Mouse (Mus musculus) kidney, adult 2 months (tissue): ENCODE data around the gene Cx3cr1. TPM values are rescaled to one million over a fixed set of nuclear protein-coding genes. Genes with fewer than 3 reads are reported as not detected.
A peak's percentile ranks its signal among the peaks of the same experiment; 100 is the strongest.

Experiments
- DNase-seq: peaks from one replicate; pipeline ENCODE4 v3.0.0; 2021
- H3K27ac ChIP-seq: fragments of 200-500 bp; 2 replicates; pipeline ENCODE4 v1.5.1; 2012; ENCODE audit warnings: low read depth, low read length, control low read depth, inconsistent platforms; ENCODE audit not compliant: insufficient read depth
- H3K27me3 ChIP-seq: fragments of 200-500 bp; replicated peaks from 2 replicates; pipeline ENCODE4 v1.6.1; 2012; ENCODE audit warnings: mild to moderate bottlenecking, moderate library complexity, low read length, inconsistent platforms; ENCODE audit not compliant: control insufficient read depth, insufficient read depth
- H3K36me3 ChIP-seq: fragments of 200-500 bp; 2 replicates; pipeline ENCODE4 v1.6.1; 2012; ENCODE audit warnings: mild to moderate bottlenecking, moderate library complexity, low read length, inconsistent platforms; ENCODE audit not compliant: control insufficient read depth, insufficient read depth
- H3K4me1 ChIP-seq: fragments of 200-500 bp; 2 replicates; pipeline ENCODE4 v1.6.1; 2011; ENCODE audit warnings: low read length; ENCODE audit not compliant: control insufficient read depth, insufficient read depth
- H3K4me3 ChIP-seq: fragments of 200-500 bp; 2 replicates; pipeline ENCODE4 v1.5.1; 2011; ENCODE audit warnings: mild to moderate bottlenecking, low read depth, low read length, control low read depth; ENCODE audit not compliant: insufficient read depth
- CTCF ChIP-seq: fragments of 200-500 bp; conservative IDR thresholded peaks from 2 replicates; pipeline ENCODE4 v1.5.1; 2011; ENCODE audit warnings: low read depth, mild to moderate bottlenecking, control low read depth, low read length, moderate library complexity, mixed read lengths; ENCODE audit not compliant: insufficient read depth, insufficient read length
- POLR2A ChIP-seq: fragments of 200-500 bp; IDR thresholded peaks from one replicate; pipeline ENCODE4 v1.6.1; 2011; ENCODE audit warnings: low read depth, low read length, control low read depth
- WGBS: fragments of 180-500 bp; shearing (Covaris S2); methylation state at CpG from one replicate; pipeline ENCODE4 v1.1.7; 2018; 5-methylcytosine and 5-hydroxymethylcytosine counted together
- polyA plus RNA-seq: library from polyadenylated mRNA; depleted of rRNA; stranded (reverse); fragments of >200 nt; gene quantifications from 2 replicates; pipeline ENCODE4 v1.2.3, GENCODE M21; 2012

Cx3cr1 gene
- polyA plus RNA-seq, 1 experiment, result 6.1 TPM

GRCm38 (mm10) chr9:119937005-119937773, 132.5 kb downstream of the Cx3cr1 start, which contains the start of the genes Gorasp1 and Ttc21a:
Gene Gorasp1 (minus strand): TSS chr9:119937565.
Gene Ttc21a (plus strand): TSS chr9:119937606.
- peak; percentile 97 for DNase-seq
- no peaks in the 10 kb centered on the region for H3K27me3 ChIP-seq
- 3% methylated on average over 40 of the region's 40 CpGs for WGBS
- TF ChIP-seq CTCF, result no peak
- peak; percentile 50 for TF ChIP-seq POLR2A
- H3K36me3 ChIP-seq, result no peaks in the 10 kb centered on the region
- H3K4me3 ChIP-seq, result peak within 1 kb of the TSS; percentile 88
- H3K27ac ChIP-seq, result peak within 1 kb of the TSS; percentile 19
- 0 out of 2 replicates have a peak, but pooled peaks cover 5% of the 10 kb centered on the region for H3K4me1 ChIP-seq

GRCm38 (mm10) chr9:119933675-119934074, 136.0 kb downstream of the Cx3cr1 start:
- Histone ChIP-seq H3K36me3 (no peaks in the 10 kb centered on the region), H3K27ac (no peak overlapping the region), H3K27me3 (no peaks in the 10 kb centered on the region), H3K4me3 (no peak overlapping the region), H3K4me1 (0 out of 2 replicates have a peak, but pooled peaks cover 5% of the 10 kb centered on the region)
- no peak for TF ChIP-seq POLR2A
- no peak for TF ChIP-seq CTCF
- WGBS, result 78% methylated on average over 6 of the region's 6 CpGs
- peak; percentile 67 for DNase-seq

GRCm38 (mm10) chr9:119932358-119932757, 137.3 kb downstream of the Cx3cr1 start:
- Histone ChIP-seq H3K36me3 (no peaks in the 10 kb centered on the region; the same call in 1 of the 2 replicates), H3K4me1 (0 out of 2 replicates have a peak, but pooled peaks cover 2% of the 10 kb centered on the region), H3K27me3 (no peaks in the 10 kb centered on the region), H3K4me3 (no peak overlapping the region), H3K27ac (no peak overlapping the region; the same call in 1 of the 2 replicates)
- peak; percentile 87 for DNase-seq
- TF ChIP-seq CTCF, result no peak
- no peak for TF ChIP-seq POLR2A
- 60% methylated on average over 12 of the region's 12 CpGs for whole genome bisulfite sequencing

GRCm38 (mm10) chr9:119926497-119926896, 143.2 kb downstream of the Cx3cr1 start:
- Histone ChIP-seq H3K36me3 (no peaks in the 10 kb centered on the region; the same call in none of the 2 replicates), H3K27ac (no peak overlapping the region), H3K27me3 (no peaks in the 10 kb centered on the region), H3K4me1 (no peaks in the 10 kb centered on the region), H3K4me3 (no peak overlapping the region)
- peak; percentile 10 for DNase-seq
- TF ChIP-seq POLR2A (no peak), CTCF (no peak)
- WGBS, result 80% methylated on average over 5 of the region's 5 CpGs

- H3K27me3 ChIP-seq, result no peaks in the 10 kb centered on the region
- no peak overlapping the region for H3K27ac ChIP-seq
- peak; percentile 69 for DNase-seq
- 65% methylated on average over 8 of the region's 8 CpGs for WGBS
- TF ChIP-seq CTCF (no peak), POLR2A (no peak)
- H3K4me3 ChIP-seq, result no peak overlapping the region
- H3K36me3 ChIP-seq, result no peaks in the 10 kb centered on the region; the same call in none of the 2 replicates
- H3K4me1 ChIP-seq, result no peaks in the 10 kb centered on the region
These were observed 143.9 kb downstream of the Cx3cr1 start for GRCm38 (mm10) chr9:119925729-119926128.

- WGBS, result 74% methylated on average over 16 of the region's 16 CpGs
- H3K36me3 ChIP-seq, result no peaks in the 10 kb centered on the region; the same call in none of the 2 replicates
- TF ChIP-seq POLR2A (no peak), CTCF (no peak)
- no peaks in the 10 kb centered on the region for H3K4me1 ChIP-seq
- H3K27me3 ChIP-seq, result no peaks in the 10 kb centered on the region
- no peak overlapping the region for H3K4me3 ChIP-seq
- peak; percentile 27 for DNase-seq
- H3K27ac ChIP-seq, result no peak overlapping the region
These were observed 144.5 kb downstream of the Cx3cr1 start for GRCm38 (mm10) chr9:119925120-119925657.

GRCm38 (mm10) chr9:119923462-119923861, 146.2 kb downstream of the Cx3cr1 start:
- no peaks in the 10 kb centered on the region for H3K27me3 ChIP-seq
- no peaks in the 10 kb centered on the region for H3K4me1 ChIP-seq
- WGBS, result 94% methylated on average over 4 of the region's 4 CpGs
- DNase-seq, result no peak
- H3K4me3 ChIP-seq, result no peak overlapping the region
- H3K27ac ChIP-seq, result no peak overlapping the region
- TF ChIP-seq CTCF (no peak), POLR2A (no peak)
- no peaks in the 10 kb centered on the region; the same call in none of the 2 replicates for H3K36me3 ChIP-seq
